Mouse (Mus musculus) hindbrain, embryonic 15.5 days (tissue): Measurements from ENCODE around the gene Psors1c2. TPM values are rescaled to one million over a fixed set of nuclear protein-coding genes. Genes with fewer than 3 reads are reported as not detected.

Experiments used
- ATAC-seq: fragments of 200-750 bp; cut with Nextera tagmentation; 2 replicates; pipeline ENCODE4 v1.8.0; 2017; ENCODE audit warnings: low read depth, moderate number of reproducible peaks, moderate TSS enrichment; ENCODE audit not compliant: low FRiP score
- H3K27ac ChIP-seq: fragments of 300-500 bp; sonication (generic); replicated peaks from 2 replicates; pipeline ENCODE4 v1.5.1; 2015; ENCODE audit warnings: mild to moderate bottlenecking, inconsistent platforms
- H3K27me3 ChIP-seq: fragments of 300-500 bp; sonication (generic); 2 replicates; pipeline ENCODE4 v1.6.1; 2015; ENCODE audit warnings: control low read depth, inconsistent platforms
- H3K36me3 ChIP-seq: fragments of 300-500 bp; sonication (generic); 2 replicates; pipeline ENCODE4 v1.6.1; 2015; ENCODE audit warnings: control low read depth, inconsistent platforms
- H3K4me1 ChIP-seq: fragments of 300-500 bp; sonication (generic); replicated peaks from 2 replicates; pipeline ENCODE4 v1.6.1; 2015; ENCODE audit warnings: control low read depth, inconsistent platforms
- H3K4me2 ChIP-seq: fragments of 300-500 bp; sonication (generic); 2 replicates; pipeline ENCODE4 v1.6.1; 2015; ENCODE audit warnings: moderate library complexity, mild to moderate bottlenecking, inconsistent platforms
- H3K4me3 ChIP-seq: fragments of 300-500 bp; sonication (generic); 2 replicates; pipeline ENCODE4 v1.5.1; 2015; ENCODE audit warnings: mild to moderate bottlenecking, inconsistent platforms
- H3K9ac ChIP-seq: fragments of 300-500 bp; sonication (generic); 2 replicates; pipeline ENCODE4 v1.6.1; 2015; ENCODE audit warnings: inconsistent platforms
- H3K9me3 ChIP-seq: fragments of 300-500 bp; sonication (generic); 2 replicates; pipeline ENCODE4 v1.6.1; 2016; ENCODE audit warnings: control low read depth, inconsistent platforms
- WGBS: fragments of 180-500 bp; shearing (Covaris S2); methylation state at CpG from one replicate; pipeline ENCODE4 v1.1.7; 2015; 5-methylcytosine and 5-hydroxymethylcytosine counted together
- polyA plus RNA-seq: library from polyadenylated mRNA; unstranded; fragments of >200 nt; fragmentation: Nextera tagmentation; extraction: Ambion mirVana; gene quantifications from 2 replicates; pipeline ENCODE4 v1.2.1, GENCODE M21; 2015

The Psors1c2 gene
- polyA plus RNA-seq, 1 experiment from 2014 or later, result 0.97 TPM

DNA sequence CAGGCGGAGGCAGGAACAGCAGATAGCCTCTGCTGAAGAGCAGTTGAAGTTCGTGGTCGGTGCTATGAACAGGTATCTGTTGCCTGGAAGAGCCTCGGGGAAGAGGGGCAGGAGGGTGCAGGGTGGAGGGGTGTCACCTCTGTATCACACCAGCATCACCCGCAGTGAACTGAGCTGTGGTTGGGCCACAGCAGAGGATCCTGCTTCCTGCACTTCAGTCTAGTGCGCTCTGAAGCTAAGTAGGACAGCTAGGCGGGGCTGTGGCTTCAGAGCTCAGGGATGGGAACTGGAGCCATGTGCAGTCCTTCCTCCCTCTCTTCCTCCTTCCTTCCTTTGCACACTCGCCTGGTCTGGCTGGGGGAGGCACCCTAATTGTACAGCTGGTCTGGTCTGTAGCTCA is 6.4 kb upstream of the Psors1c2 start:
- Histone ChIP-seq H3K9ac (no peak overlapping the region), H3K9me3 (no peaks in the 10 kb centered on the region), H3K27ac (no peak overlapping the region), H3K4me2 (no peak overlapping the region), H3K4me1 (peaks cover 7% of the 10 kb centered on the region; the same call in 1 of the 2 replicates), H3K4me3 (no peak overlapping the region), H3K36me3 (no peaks in the 10 kb centered on the region), H3K27me3 (no peaks in the 10 kb centered on the region)
- ATAC-seq, result no peak
- WGBS, result 78% methylated on average over 8 of the region's 8 CpGs

- Histone ChIP-seq H3K9me3 (no peaks in the 10 kb centered on the region), H3K27me3 (no peaks in the 10 kb centered on the region), H3K27ac (no peak overlapping the region), H3K4me1 (peaks cover 7% of the 10 kb centered on the region; the same call in 1 of the 2 replicates), H3K4me2 (no peak overlapping the region), H3K4me3 (no peak overlapping the region), H3K36me3 (no peaks in the 10 kb centered on the region), H3K9ac (no peak overlapping the region)
- ATAC-seq, result no peak
- WGBS, result 19% methylated on average over 3 of the region's 3 CpGs
These were observed 641 bp upstream of the Psors1c2 start for GRCm38 (mm10) chr17:35532360-35532759.

GRCm38 (mm10) chr17:35534343-35534742 is 1.3 kb downstream of the Psors1c2 start:
- no peak overlapping the region for H3K9ac ChIP-seq
- H3K36me3 ChIP-seq, result no peaks in the 10 kb centered on the region
- peaks cover 7% of the 10 kb centered on the region; the same call in 1 of the 2 replicates for H3K4me1 ChIP-seq
- H3K27ac ChIP-seq, result no peak overlapping the region
- ATAC-seq, result peak; percentile 71; the same call in 1 of the 2 replicates
- H3K4me2 ChIP-seq, result no peak overlapping the region
- no peak overlapping the region for H3K4me3 ChIP-seq
- H3K9me3 ChIP-seq, result no peaks in the 10 kb centered on the region
- no peaks in the 10 kb centered on the region for H3K27me3 ChIP-seq
- WGBS, result 14% methylated on average over 6 of the region's 6 CpGs

DNA sequence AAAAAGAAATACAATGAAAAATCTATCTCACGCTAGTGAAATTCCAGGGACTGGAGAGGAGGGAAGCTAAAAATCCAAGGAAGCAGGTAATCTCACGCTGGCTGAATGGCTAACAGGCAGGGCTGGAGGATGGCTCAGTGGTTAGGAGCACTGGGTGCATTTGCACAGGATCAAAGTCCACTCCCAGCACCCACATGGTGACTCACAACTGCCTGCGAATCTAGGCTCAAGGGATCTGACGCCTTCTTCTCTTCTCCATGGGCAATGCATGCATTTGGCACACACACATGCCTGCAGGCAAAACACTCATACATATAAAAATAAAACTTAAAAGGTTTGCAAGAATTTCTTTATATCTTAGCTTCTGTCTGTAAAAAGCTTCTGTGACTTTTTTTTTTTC is 4.4 kb downstream of the Psors1c2 start:
- H3K9ac ChIP-seq, result no peak overlapping the region
- H3K9me3 ChIP-seq, result no peaks in the 10 kb centered on the region
- no peak overlapping the region for H3K4me3 ChIP-seq
- no peak for ATAC-seq
- WGBS, result 90% methylated on average over 4 of the region's 4 CpGs
- H3K36me3 ChIP-seq, result no peaks in the 10 kb centered on the region
- H3K27ac ChIP-seq, result no peak overlapping the region
- no peak overlapping the region for H3K4me2 ChIP-seq
- H3K27me3 ChIP-seq, result no peaks in the 10 kb centered on the region
- H3K4me1 ChIP-seq, result no peaks in the 10 kb centered on the region

GRCm38 (mm10) chr17:35538476-35538875 is 5.5 kb downstream of the Psors1c2 start:
- no peaks in the 10 kb centered on the region for H3K36me3 ChIP-seq
- no peak overlapping the region for H3K4me3 ChIP-seq
- H3K9me3 ChIP-seq, result no peaks in the 10 kb centered on the region
- no peak overlapping the region for H3K4me2 ChIP-seq
- H3K27me3 ChIP-seq, result no peaks in the 10 kb centered on the region
- H3K9ac ChIP-seq, result no peak overlapping the region
- ATAC-seq, result no peak
- H3K4me1 ChIP-seq, result peaks cover 8% of the 10 kb centered on the region
- no peak overlapping the region for H3K27ac ChIP-seq
- 89% methylated on average over 1 of the region's 1 CpGs for WGBS

DNA sequence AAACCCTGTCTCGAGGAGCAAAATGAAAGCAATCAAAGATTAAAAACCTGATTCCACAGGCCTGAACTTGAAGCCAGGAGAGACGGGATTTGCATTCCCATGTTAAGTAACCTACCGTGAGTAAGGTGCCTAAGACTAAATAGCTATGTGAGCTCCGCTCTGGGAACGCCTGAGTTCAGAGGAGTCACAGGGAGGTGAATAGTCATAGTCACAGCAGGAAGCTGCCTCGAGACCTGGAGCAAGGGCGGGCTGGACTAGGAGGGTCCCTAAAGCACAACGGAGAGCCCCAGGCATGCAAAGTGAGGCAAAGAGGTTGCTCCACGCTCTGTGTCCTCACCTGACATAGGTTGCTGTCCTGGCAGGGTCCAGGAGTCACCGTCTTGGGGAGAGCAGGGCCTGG is 6.5 kb downstream of the Psors1c2 start:
- Histone ChIP-seq H3K27me3 (no peaks in the 10 kb centered on the region), H3K27ac (no peak overlapping the region), H3K9ac (no peak overlapping the region), H3K9me3 (no peaks in the 10 kb centered on the region), H3K36me3 (no peaks in the 10 kb centered on the region), H3K4me2 (no peak overlapping the region), H3K4me3 (no peak overlapping the region), H3K4me1 (peaks cover 13% of the 10 kb centered on the region)
- whole genome bisulfite sequencing, result 59% methylated on average over 10 of the region's 10 CpGs
- no peak for ATAC-seq

DNA sequence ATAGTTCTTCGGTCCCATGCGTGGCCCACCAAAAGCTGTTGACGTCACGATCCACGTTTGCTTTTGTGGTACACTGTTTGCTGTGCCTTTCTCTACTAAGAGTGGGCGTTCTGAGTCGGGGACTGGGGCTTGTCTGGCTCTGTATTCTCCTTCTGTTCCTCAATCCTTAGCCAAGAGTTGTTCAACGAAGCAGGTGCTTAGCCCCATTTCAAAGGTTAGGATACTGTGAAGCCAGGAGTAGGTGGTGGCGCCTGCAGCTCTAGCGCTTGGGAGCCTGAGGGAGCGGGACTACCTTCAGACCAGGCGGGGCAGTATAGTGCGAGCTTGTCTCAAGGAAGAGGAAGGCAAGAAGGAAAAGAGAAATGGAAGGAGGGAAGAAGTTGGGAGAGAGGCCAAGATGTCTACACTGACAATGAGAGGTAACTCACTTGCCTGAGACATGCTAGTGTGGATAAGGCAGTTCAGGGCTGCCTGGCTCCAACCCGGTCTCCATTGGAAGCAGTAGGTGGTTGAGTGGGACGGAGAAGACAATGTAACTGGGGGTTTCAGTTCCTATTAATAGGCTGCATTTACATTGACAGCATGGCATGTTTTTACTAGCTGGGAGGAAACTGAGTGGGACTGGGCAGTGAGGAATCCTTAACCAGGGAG is 9.9 kb downstream of the Psors1c2 start:
- 71% methylated on average over 15 of the region's 15 CpGs for WGBS
- Histone ChIP-seq H3K36me3 (no peaks in the 10 kb centered on the region), H3K9me3 (no peaks in the 10 kb centered on the region), H3K9ac (no peak overlapping the region), H3K27me3 (no peaks in the 10 kb centered on the region), H3K27ac (0 out of 2 replicates have a peak overlapping the region, but pooled peaks have one; percentile 20), H3K4me3 (no peak overlapping the region), H3K4me2 (peak overlapping the region; percentile 23), H3K4me1 (peaks cover 13% of the 10 kb centered on the region)
- ATAC-seq, result no peak

- no peak for ATAC-seq
- Histone ChIP-seq H3K9me3 (no peaks in the 10 kb centered on the region), H3K9ac (no peak overlapping the region), H3K4me2 (peak overlapping the region; percentile 23), H3K27me3 (no peaks in the 10 kb centered on the region), H3K4me1 (peaks cover 13% of the 10 kb centered on the region), H3K4me3 (no peak overlapping the region), H3K36me3 (no peaks in the 10 kb centered on the region), H3K27ac (0 out of 2 replicates have a peak overlapping the region, but pooled peaks have one; percentile 20)
- 11% methylated on average over 14 of the region's 14 CpGs for WGBS
These were observed 10.4 kb downstream of the Psors1c2 start for GRCm38 (mm10) chr17:35543412-35543861.

DNA sequence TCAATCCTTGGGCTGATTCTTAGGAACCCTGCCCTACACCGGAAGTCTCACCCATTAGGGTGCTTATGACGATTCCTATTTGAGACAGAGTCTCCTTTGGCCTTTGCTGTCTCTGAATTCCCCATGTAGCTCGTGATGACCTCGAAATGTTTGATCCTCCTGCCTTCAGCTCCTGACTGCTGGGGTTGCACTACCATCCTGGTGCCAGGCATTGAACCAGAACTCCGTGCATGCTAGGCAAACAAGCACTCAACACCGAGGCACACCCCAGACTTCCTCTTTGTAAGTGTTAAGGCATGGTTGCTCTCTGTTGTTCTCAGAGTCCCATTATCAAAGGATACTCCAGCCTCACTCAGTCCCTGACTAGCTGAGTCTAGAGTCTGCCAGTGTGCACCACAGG is 11.0 kb downstream of the Psors1c2 start:
- 73% methylated on average over 6 of the region's 6 CpGs for WGBS
- no peak for ATAC-seq
- Histone ChIP-seq H3K4me2 (no peak overlapping the region), H3K9ac (no peak overlapping the region), H3K4me3 (no peak overlapping the region), H3K4me1 (peaks cover 13% of the 10 kb centered on the region), H3K27ac (no peak overlapping the region), H3K9me3 (no peaks in the 10 kb centered on the region), H3K27me3 (no peaks in the 10 kb centered on the region), H3K36me3 (no peaks in the 10 kb centered on the region)

DNA sequence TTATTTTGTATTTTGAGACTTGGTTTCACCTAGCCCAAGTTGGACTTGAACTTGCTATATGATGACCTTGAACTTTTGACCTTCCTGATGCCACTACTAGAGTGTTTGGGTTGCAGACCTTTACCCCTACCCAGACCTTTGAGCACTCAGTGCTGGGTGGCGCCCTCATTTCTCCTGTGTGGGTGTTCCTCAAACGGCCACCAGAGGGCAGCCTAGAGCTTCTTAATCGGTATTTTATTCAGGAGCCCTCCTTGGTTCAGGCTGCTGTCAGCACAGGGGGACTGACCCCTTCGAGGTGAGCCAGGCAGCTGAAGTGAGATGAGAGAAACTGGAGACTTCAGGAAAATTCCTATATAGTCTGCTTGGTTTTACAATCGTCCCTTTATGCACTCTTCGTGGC is 11.7 kb downstream of the Psors1c2 start:
- peak; percentile 11; the same call in 1 of the 2 replicates for ATAC-seq
- Histone ChIP-seq H3K4me2 (no peak overlapping the region), H3K27me3 (no peaks in the 10 kb centered on the region), H3K9me3 (no peaks in the 10 kb centered on the region), H3K27ac (no peak overlapping the region), H3K9ac (no peak overlapping the region), H3K36me3 (no peaks in the 10 kb centered on the region), H3K4me1 (peaks cover 18% of the 10 kb centered on the region), H3K4me3 (no peak overlapping the region)
- 31% methylated on average over 6 of the region's 6 CpGs for WGBS

- 45% methylated on average over 2 of the region's 2 CpGs for WGBS
- H3K4me2 ChIP-seq, result no peak overlapping the region
- ATAC-seq, result no peak
These were observed 14.5 kb downstream of the Psors1c2 start for GRCm38 (mm10) chr17:35547465-35547864.

DNA sequence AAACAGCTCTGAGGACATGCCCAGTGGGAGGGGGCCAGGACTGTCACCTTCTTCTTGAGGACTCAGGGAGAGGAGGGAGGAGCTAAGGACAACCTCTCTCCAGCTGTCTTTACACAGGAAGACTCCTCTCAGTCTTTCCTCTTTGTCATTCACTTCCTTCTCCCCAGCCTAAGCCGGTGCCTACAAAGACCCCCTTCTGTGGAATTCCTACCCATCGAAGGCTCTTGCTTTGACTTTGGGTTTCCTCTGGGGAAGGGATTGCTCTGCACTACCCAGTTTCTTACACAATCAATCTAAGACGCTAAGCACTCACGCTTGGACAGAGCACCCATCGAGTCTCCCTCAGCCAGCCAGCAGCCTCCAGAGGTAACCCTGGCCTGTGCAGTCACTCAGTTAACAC is 15.6 kb downstream of the Psors1c2 start:
- no peak overlapping the region for H3K4me3 ChIP-seq
- no peak for ATAC-seq
- H3K9me3 ChIP-seq, result no peaks in the 10 kb centered on the region
- H3K4me1 ChIP-seq, result peaks cover 11% of the 10 kb centered on the region
- H3K27ac ChIP-seq, result no peak overlapping the region
- H3K4me2 ChIP-seq, result no peak overlapping the region
- no peaks in the 10 kb centered on the region for H3K36me3 ChIP-seq
- no peaks in the 10 kb centered on the region for H3K27me3 ChIP-seq
- WGBS, result 17% methylated on average over 5 of the region's 5 CpGs
- H3K9ac ChIP-seq, result no peak overlapping the region

More at GRCm38 (mm10) chr17:35547465-35547864, 14.5 kb downstream of the Psors1c2 start:
- peaks cover 20% of the 10 kb centered on the region for H3K4me1 ChIP-seq
- H3K36me3 ChIP-seq, result no peaks in the 10 kb centered on the region
- H3K9me3 ChIP-seq, result no peaks in the 10 kb centered on the region
- H3K4me3 ChIP-seq, result no peak overlapping the region
- H3K27ac ChIP-seq, result no peak overlapping the region
- H3K27me3 ChIP-seq, result no peaks in the 10 kb centered on the region
- no peak overlapping the region for H3K9ac ChIP-seq
